Mouse (Mus musculus) spleen, postnatal 14 days (tissue): ENCODE measurements around the gene Pml.

Source experiments
- DNase-seq, 2 experiments: peaks; one replicate each; pipeline ENCODE4 v3.0.0; 2021 to 2022; ENCODE audit warnings: low spot score in 2 of 2

The Pml gene

GRCm38 (mm10) chr9:58249592-58250192, at the start of gene Pml:
Gene Pml (minus strand): TSS chr9:58249786.
- DNase-seq = peak; percentile 70 to 74

DNA sequence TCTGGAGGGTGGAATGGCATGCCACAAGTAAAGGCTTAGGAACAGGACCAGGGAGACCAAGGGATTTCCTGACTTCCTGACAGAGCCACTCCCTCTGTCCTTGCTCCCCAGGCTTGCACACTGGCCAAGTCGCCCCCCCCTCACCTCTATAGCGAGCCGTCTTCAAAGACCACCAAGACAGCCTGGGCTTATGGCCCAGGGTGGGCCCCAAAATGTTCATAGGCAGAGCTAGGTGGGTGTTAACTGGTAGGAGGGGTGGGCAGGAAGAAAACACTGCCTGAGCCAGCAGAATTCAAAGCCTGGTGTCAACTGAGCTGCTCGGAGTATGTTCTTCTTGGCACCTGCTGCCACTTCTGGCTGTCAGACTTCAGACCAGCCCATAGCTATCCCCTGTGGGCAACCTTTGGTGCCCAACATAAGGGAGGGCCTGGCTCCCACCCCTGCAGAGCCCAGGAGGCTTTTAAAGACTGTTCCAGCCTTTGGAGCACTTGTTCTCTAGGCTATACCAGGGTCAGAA, 48.4 kb upstream of the Pml start:
- DNase-seq = no peak

- no peak for DNase-seq
Observed at GRCm38 (mm10) chr9:58297065-58297464, 47.5 kb upstream of the Pml start.

GRCm38 (mm10) chr9:58295766-58296361, 46.3 kb upstream of the Pml start:
- DNase-seq = no peak

- DNase-seq = no peak
Observed at GRCm38 (mm10) chr9:58295345-58295744, 45.8 kb upstream of the Pml start.

DNA sequence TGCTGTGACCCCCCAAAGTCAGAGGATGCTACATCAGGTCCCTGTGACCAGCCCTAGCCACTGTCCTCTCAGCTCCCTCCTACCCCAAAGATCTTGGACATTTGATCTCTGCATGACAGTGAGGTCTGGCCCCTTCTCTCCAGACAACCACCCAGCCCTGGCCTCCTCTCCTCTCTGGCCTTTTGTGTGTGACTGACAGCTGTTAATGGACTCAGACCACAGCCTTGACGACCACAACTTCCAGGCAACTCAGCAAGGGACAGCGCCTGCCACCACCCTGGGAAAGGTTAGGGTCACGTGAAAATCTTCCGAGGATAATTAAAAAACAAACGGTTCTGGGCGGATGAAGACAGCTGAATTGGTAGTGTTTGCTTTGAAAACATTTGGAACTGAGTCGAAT, 44.9 kb upstream of the Pml start:
- no peak for DNase-seq

GRCm38 (mm10) chr9:58289901-58290300, 40.3 kb upstream of the Pml start:
- no peak for DNase-seq

GRCm38 (mm10) chr9:58289090-58289489, 39.5 kb upstream of the Pml start:
- no peak for DNase-seq

DNA sequence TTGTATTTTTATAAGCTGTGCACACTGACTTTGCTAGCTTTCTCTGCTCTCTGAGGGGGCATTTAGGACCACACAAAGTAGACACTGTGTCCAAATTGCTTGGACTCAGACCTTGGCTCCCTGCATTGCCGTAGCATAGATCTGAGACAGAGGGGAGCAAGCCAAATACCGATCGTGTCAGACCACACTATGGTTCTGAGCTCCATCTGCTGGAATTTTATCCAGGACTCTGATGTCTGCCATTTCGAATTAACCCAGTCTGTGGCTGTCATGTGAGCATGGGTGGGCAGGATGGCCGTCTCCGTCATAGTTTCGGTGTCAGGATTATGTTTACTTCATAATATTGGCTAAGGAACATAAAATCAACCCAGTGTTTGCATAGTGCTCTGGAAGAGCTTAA, 33.8 kb upstream of the Pml start:
- no peak for DNase-seq

GRCm38 (mm10) chr9:58281597-58281996, 32.0 kb upstream of the Pml start:
- peak in 1 of 2 experiments; percentile 51 for DNase-seq

DNA sequence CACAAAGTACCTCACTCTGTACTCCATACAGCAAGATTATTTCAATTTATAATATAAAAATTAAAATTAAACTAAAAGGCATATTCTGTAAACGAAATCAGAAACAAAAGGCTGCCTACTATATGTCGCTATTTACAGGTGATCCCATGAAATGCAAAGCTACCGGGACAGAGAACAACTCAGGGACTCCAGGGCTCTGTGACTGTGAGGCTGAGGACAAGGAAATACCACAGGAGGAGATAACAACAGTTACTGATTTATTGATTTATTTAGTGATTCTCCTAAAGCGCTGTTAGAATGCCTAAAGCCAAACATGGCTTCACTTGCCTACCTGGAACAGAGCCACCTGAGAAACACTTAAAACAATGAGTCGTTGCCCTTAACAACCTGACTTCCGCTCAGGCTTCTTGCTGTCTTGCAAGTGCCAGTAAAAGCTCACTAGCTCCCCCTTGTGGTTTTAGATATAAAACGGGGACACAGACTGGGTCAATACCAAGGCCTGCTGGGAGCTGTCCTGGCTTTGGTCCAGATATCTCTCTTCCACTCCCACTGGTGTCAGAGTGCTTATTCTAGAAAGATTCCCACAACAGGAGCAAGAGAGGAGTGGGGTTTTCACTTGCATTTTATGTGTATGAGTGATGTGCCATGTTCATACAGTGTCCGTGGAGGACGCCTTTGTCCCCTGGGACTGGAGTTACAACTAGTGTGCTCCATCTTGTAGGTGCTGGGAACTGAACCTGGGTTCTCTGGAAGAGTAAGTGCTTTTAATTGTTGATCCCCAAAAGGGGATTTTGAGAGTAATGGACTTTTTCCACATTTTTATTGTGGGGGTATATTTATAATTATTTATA, 30.9 kb upstream of the Pml start:
- DNase-seq = peak in 1 of 2 experiments; percentile 57

GRCm38 (mm10) chr9:58279780-58280179, 30.2 kb upstream of the Pml start:
- DNase-seq = no peak

GRCm38 (mm10) chr9:58278821-58279723, 29.5 kb upstream of the Pml start:
- DNase-seq = no peak

- DNase-seq = no peak
Observed at GRCm38 (mm10) chr9:58278313-58278712, 28.7 kb upstream of the Pml start.

GRCm38 (mm10) chr9:58276346-58276745, 26.8 kb upstream of the Pml start:
- no peak for DNase-seq

- DNase-seq = no peak
Observed at GRCm38 (mm10) chr9:58275797-58276196, 26.2 kb upstream of the Pml start.

- no peak for DNase-seq
Observed at GRCm38 (mm10) chr9:58275115-58275774, 25.7 kb upstream of the Pml start.

DNA sequence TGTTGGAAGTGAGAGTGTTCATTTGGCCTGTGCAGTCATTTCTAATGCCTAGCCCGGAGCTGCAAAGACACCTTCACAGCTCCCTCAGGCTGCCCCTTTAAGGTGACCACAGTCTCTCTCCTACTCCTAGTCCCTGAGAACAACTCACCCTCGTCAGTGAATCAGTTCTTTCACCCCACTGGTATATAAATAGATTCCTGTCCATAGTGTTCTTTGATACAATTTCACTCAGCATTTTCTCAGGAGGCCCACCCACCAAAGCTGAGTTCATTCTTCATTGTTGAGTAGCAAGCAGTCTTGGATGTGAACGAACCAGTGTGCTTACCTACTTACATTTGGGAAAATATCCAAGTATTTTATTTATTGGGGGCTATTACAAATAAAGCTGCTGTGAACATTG, 25.0 kb upstream of the Pml start:
- no peak for DNase-seq

DNA sequence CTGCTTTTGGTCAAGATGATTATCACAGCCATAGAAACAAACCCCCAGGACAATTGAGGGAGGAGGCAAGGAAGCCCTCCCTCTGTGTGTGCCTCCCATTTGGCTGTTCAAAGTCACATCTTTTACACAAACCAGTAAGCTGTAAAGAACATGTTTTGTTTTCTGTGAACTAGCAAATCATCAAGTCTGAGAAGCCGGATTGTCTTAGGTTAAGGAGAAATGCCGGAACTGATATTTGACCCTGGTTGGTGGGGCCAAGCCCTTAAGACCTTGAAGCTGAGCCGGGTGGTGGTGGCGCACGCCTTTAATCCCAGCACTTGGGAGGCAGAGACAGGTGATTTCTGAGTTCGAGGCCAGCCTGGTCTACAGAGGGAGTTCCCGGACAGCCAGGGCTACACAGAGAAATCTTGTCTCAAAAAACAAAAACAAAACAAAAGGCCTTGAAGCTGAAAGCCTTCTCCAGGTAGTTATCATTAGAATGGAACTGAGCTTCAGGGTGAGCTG, 24.6 kb upstream of the Pml start:
- no peak for DNase-seq

DNA sequence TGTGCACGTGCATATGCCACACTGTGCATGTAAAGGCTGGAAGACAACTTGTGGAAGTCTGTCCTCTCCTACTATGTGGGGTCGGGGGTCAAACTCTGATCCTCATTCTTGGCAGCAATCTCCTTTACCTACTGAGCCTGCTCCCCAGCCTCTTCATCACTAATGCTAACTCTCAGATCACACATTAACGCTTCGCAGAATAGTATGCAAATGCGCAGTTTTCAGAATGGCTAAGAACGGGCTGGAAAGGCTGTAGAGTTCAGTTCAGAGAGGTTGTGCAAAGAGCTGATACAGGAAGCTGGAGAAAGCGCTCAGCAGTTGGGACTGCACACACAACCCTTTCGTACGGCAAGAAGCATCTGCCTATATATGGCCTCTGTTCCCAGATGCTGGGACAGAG, 23.3 kb upstream of the Pml start:
- no peak for DNase-seq

DNA sequence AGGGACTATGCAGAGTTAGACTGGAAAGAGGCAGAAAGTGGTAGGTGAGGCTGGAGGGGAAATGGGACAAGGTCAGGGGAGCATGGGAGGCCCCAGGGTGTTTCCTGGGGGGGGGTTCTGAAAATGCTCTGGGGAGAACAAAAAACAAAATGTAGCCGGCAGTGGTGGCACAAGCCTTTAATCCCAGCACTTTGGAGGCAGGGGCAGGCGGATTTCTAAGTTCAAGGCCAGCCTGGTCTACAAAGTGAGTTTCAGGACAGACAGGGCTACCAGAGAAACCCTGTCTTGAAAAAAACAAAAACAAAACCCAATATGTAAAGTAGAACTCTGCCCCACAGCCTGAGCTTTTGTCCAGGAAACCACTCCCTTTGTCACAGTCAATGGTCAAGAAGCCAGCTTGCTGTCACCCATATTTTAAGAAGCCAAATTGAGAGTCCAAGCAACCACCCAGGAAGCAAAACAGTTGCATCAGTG, 22.5 kb upstream of the Pml start:
- no peak for DNase-seq
